In genomic region chr16:65441954-65442353, GRCm38 (mm10) we compare ENCODE assay signal across 24 mouse cellular contexts.
DNase-seq lines count a peak whose midpoint lies in the region; ATAC-seq lines count a peak whose summit lies in the region.
"Had no signal": no experiment of that assay in that cellular context is flagged by ENCODE, and none has a peak within 500 bp of the region (broad histone marks: within the 10 kb centered on the region; RNA-seq: fewer than 3 reads in every experiment).

No protein-coding gene starts in this region.

- H3K9ac ChIP-seq in neural tube, embryonic 11.5 days (ENCODE audit: low read length), result no peak overlapping the region
- no peak overlapping the region for H3K9ac ChIP-seq in neural tube, embryonic 14.5 days (replicated peaks; ENCODE audit: low read depth, low read length)
- H3K9ac ChIP-seq: embryonic facial prominence, embryonic 12.5 days; forebrain, embryonic 13.5 days; forebrain, embryonic 15.5 days had no signal

- H3K27me3 ChIP-seq in neural tube, embryonic 11.5 days (ENCODE audit: control insufficient read depth, insufficient read depth, low read length), result no peaks in the 10 kb centered on the region
- no peaks in the 10 kb centered on the region for H3K27me3 ChIP-seq in neural tube, embryonic 14.5 days (ENCODE audit: control insufficient read depth, insufficient read depth, low read length)
- H3K27me3 ChIP-seq: CH12.LX; embryonic facial prominence, embryonic 12.5 days; forebrain, embryonic 13.5 days; forebrain, embryonic 15.5 days had no signal

- H3K4me1 ChIP-seq in neural tube, embryonic 11.5 days (ENCODE audit: control insufficient read depth, insufficient read depth, low read length), result no peaks in the 10 kb centered on the region
- no peaks in the 10 kb centered on the region for H3K4me1 ChIP-seq in neural tube, embryonic 14.5 days (ENCODE audit: control insufficient read depth, insufficient read depth, low read length)
- H3K4me1 ChIP-seq: embryonic facial prominence, embryonic 10.5 days; embryonic facial prominence, embryonic 12.5 days; forebrain, embryonic 13.5 days; forebrain, embryonic 15.5 days had no signal

- H3K36me3 ChIP-seq in neural tube, embryonic 11.5 days (ENCODE audit: control insufficient read depth, insufficient read depth, low read length), result no peaks in the 10 kb centered on the region
- no peaks in the 10 kb centered on the region for H3K36me3 ChIP-seq in neural tube, embryonic 14.5 days (ENCODE audit: control insufficient read depth, insufficient read depth, low read length)
- H3K36me3 ChIP-seq: embryonic facial prominence, embryonic 10.5 days; embryonic facial prominence, embryonic 12.5 days; forebrain, embryonic 15.5 days; G1E had no signal

- no peak overlapping the region for H3K27ac ChIP-seq in neural tube, embryonic 11.5 days (ENCODE audit: low read depth, low read length)
- no peak overlapping the region for H3K27ac ChIP-seq in neural tube, embryonic 14.5 days (ENCODE audit: low read depth, low read length)
- H3K27ac ChIP-seq: embryonic facial prominence, embryonic 10.5 days; embryonic facial prominence, embryonic 12.5 days; forebrain, embryonic 13.5 days; forebrain, embryonic 15.5 days had no signal

- H3K4me3 ChIP-seq in neural tube, embryonic 11.5 days (ENCODE audit: low read depth, low read length), result no peak overlapping the region
- H3K4me3 ChIP-seq in neural tube, embryonic 14.5 days (ENCODE audit: low read depth, low read length), result no peak overlapping the region
- H3K4me3 ChIP-seq: embryonic facial prominence, embryonic 10.5 days; embryonic facial prominence, embryonic 12.5 days; forebrain, embryonic 13.5 days; forebrain, embryonic 15.5 days had no signal

- peak; percentile 23; the same call in 1 of the 2 replicates for ATAC-seq in neural tube, embryonic 11.5 days (ENCODE audit: insufficient read depth, low FRiP score, low TSS enrichment)
- peak; percentile 75 for ATAC-seq in neural tube, embryonic 14.5 days (ENCODE audit: low read depth)
- ATAC-seq: activated CD4-positive, CD25-positive, alpha-beta regulatory T cell, adult 4 months; CD4-positive, CD25-positive, alpha-beta regulatory T cell, adult 4 months; forebrain, embryonic 13.5 days; forebrain, embryonic 15.5 days; Patski had no signal

- H3K4me2 ChIP-seq in neural tube, embryonic 11.5 days (ENCODE audit: low read depth), result no peak overlapping the region
- no peak overlapping the region for H3K4me2 ChIP-seq in neural tube, embryonic 14.5 days (ENCODE audit: low read depth, low read length)
- H3K4me2 ChIP-seq: embryonic facial prominence, embryonic 12.5 days; forebrain, embryonic 13.5 days; forebrain, embryonic 15.5 days had no signal

- no peaks in the 10 kb centered on the region for H3K9me3 ChIP-seq in neural tube, embryonic 11.5 days (ENCODE audit: control insufficient read depth, low read length)
- H3K9me3 ChIP-seq in neural tube, embryonic 14.5 days (ENCODE audit: control insufficient read depth, low read length), result no peaks in the 10 kb centered on the region
- H3K9me3 ChIP-seq: embryonic facial prominence, embryonic 10.5 days; embryonic facial prominence, embryonic 12.5 days; forebrain, embryonic 13.5 days; forebrain, embryonic 15.5 days; G1E had no signal

- no peak for DNase-seq in neural tube, embryonic 11.5 days (ENCODE audit: low spot score)
- DNase-seq in neural tube, embryonic 10.5 days (ENCODE audit: extremely low spot score, low spot score), result no peak
- DNase-seq in retina, embryonic 14.5 days (ENCODE audit: low spot score), result peak; percentile 7
- DNase-seq in retina, postnatal 1 day, result no peak
- DNase-seq in frontal cortex, adult 2 months (ENCODE audit: extremely low spot score in 1 of 2, low spot score in 1 of 2), result no peak
- DNase-seq: adrenal gland, adult 8-10 months; adrenal gland, postnatal 14 days; adrenal gland, postnatal 36 days; B cell, adult 2 months; cerebellum, adult 11-12 months; cerebellum, adult 2 months; cerebellum, adult 9-10 months; cerebellum, postnatal 10 days; cerebellum, postnatal 25 days had no signal

- WGBS in neural tube, embryonic 11.5 days, result 61% methylated on average over 4 of the region's 4 CpGs
- WGBS in neural tube, embryonic 14.5 days, result 17% methylated on average over 4 of the region's 4 CpGs
